Mouse (Mus musculus) G1E-ER4 (cell line): Measurements from ENCODE around the gene Mesd. TPM values are rescaled to one million over a fixed set of nuclear protein-coding genes. Genes with fewer than 3 reads are reported as not detected.

ENCODE experiments used
- GATA1 ChIP-seq: IDR thresholded peaks from one replicate; pipeline ENCODE4 v1.8.0; 2012; ENCODE audit warnings: low read length, inconsistent platforms
- polyA plus RNA-seq: library from polyadenylated mRNA; stranded (reverse); fragments of >175 nt; gene quantifications from 2 replicates; pipeline ENCODE4 v1.2.3, GENCODE M21; 2012

Mesd gene
- polyA plus RNA-seq, 1 experiment: 23.2 TPM

GRCm38 (mm10) chr7:83859378-83860083 is 24.7 kb upstream of the Mesd start:
- TF ChIP-seq GATA1: no peak

GRCm38 (mm10) chr7:83863554-83863953 is 20.7 kb upstream of the Mesd start:
- TF ChIP-seq GATA1: no peak

- TF ChIP-seq GATA1: no peak
These were observed 16.1 kb upstream of the Mesd start for GRCm38 (mm10) chr7:83868200-83868599.

- TF ChIP-seq GATA1: no peak
These were observed 14.3 kb upstream of the Mesd start for GRCm38 (mm10) chr7:83869839-83870543.

GRCm38 (mm10) chr7:83877088-83877487 is 7.2 kb upstream of the Mesd start:
- TF ChIP-seq GATA1: no peak

- TF ChIP-seq GATA1: no peak
These were observed 5.4 kb upstream of the Mesd start for GRCm38 (mm10) chr7:83878676-83879448.

GRCm38 (mm10) chr7:83882150-83882632 is 2.1 kb upstream of the Mesd start:
- TF ChIP-seq GATA1: no peak

GRCm38 (mm10) chr7:83882633-83883275 is 1.5 kb upstream of the Mesd start:
- no peak for TF ChIP-seq GATA1

GRCm38 (mm10) chr7:83883276-83884020 is 818 bp upstream of the Mesd start:
- no peak for TF ChIP-seq GATA1

- TF ChIP-seq GATA1: no peak
These were observed 761 bp downstream of the Mesd start for GRCm38 (mm10) chr7:83884921-83885532.

GRCm38 (mm10) chr7:83885835-83886234 is 1.6 kb downstream of the Mesd start:
- TF ChIP-seq GATA1: peak; percentile 23

GRCm38 (mm10) chr7:83886366-83887129 is 2.3 kb downstream of the Mesd start:
- TF ChIP-seq GATA1: no peak

- TF ChIP-seq GATA1: no peak
These were observed 5.1 kb downstream of the Mesd start for GRCm38 (mm10) chr7:83889383-83889782.
